Mouse (Mus musculus) R1 (cell line): Measurements from ENCODE around the gene Map1b.

Experiments
- DNase-seq: peaks from one replicate; pipeline ENCODE4 v3.0.0-alpha.2; 2018; ENCODE audit warnings: low read depth, low spot score

Map1b gene

DNA sequence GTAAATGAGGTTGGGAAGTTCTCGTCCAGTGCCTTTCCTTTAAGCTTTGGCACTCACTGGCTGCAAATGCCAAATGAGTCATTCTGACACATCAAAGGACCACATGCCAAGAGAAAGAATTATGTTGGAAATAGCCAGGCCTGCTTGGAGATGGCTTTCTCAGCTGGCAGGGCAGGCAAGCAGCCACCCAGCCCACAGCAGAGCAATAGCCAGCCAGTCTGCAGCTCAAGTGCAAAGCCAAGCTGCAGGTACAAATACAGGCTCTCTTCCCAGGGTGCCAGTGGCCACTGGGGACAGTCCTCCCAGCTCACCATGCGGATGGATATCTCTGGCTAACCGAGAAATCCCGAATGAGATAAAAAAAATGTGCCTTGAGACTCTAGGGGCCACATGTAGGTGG is 12.1 kb upstream of the Map1b start:
- DNase-seq: no peak

GRCm38 (mm10) chr13:99527936-99528335 is 11.6 kb upstream of the Map1b start:
- DNase-seq: no peak

DNA sequence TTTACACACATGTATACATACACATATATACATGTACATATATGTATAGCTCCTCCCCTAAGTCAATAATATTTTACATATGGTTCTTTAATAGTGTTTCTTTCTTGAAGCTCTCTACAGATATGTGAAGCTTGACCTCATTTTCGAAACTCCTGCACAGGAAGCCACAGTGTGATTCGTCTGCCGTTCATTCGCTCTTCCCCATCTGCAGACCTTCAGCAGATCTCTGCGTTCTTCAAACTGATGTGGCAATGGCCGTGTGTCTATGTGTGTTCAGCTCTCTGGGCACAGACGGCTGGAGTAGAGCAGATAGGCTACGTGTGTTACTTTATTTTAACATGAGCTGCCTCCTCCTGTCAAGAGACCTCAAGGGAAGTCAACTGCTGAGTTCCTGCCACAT is 9.2 kb upstream of the Map1b start:
- no peak for DNase-seq

- DNase-seq: no peak
Observed at GRCm38 (mm10) chr13:99517836-99518235, 1.5 kb upstream of the Map1b start.

DNA sequence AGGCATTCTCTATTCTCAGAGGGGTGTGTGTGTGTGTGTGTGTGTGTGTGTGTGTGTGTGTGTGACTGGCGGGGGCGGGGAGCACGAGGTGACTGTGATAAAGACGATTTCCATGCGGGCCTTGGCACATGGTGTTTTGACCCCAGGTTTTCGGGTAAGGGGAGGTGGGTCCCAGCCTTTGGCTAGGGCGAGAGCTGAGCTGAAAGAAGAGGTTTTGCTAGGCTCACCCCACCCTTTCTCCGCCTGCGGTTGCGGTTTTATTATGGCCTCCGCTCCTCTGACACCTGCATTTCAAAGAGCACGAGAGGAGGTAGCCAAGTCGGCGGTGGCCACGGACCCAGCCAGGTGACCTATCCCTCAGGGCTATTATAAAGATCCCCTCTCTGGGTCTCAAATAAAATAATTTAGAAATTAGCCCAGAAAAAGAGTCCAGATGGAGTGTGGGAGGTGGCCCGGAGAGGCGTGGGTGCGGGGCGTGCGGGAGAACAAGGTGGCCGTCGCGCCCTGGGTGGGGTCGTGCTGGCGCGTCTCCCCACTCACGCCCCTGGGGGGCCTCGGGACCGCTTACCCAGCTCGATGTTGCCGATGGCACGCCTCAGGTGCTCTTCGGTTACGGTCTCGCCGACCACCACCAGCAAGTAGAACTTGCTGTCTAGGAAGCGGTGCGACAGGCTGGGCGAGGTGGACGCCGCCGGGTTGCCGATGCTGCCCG is 448 bp downstream of the Map1b start:
- DNase-seq: peak; percentile 36

DNA sequence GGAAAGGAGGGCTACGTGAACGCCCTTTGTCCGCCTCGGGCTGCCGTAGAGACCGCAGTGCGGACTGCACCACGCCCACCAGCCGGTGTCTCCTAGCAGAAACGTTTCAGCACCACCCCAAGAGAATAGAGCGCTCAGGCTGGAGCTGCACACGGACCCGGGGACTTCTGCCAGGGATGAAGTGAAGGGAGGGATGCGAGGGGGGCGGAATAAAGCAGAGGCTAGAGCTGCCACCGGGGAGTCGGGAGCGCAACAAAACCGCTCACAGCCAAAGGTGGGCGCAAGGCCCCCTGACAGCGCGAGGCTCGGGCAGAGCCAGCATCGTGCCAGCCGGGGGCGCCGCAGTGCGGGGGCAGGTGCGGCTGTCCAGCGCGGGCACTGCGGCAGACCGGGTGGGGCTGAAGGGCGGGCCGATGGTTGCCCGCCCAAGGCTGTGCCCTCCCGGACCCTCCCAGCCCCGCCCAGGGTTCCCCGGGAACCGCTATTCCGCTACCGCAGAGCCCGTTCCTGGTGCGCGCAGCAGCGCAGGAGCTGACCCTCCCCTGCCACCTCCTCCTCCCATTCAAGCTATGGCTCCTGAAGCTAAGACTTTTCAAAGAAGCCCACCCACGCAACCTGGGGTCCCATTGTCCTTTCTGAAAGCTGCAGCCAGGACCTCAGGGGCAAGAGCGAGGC is 1.3 kb downstream of the Map1b start:
- peak; percentile 92 for DNase-seq

DNA sequence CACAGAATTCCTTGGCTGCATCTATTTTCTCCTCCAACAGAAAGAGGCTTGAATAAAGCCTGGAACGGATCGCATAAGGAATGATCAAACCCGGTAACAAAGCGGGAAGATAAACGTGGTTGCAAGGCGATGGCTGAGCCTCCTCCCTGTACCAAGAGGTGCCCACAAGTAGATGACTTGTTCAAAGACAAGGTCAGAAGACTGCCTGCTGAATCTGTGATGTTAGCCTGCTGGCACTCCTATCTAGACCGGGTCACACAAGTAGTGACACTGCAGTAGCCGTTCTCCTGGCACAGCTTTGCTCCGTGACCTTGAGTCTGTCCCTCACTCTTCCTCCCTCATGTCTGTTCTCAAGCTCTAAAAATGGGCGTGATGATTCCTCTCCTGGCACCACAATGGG is 2.4 kb downstream of the Map1b start:
- peak; percentile 68 for DNase-seq

- peak; percentile 66 for DNase-seq
Observed at GRCm38 (mm10) chr13:99513138-99513537, 3.2 kb downstream of the Map1b start.

GRCm38 (mm10) chr13:99509896-99510295 is 6.4 kb downstream of the Map1b start:
- no peak for DNase-seq

DNA sequence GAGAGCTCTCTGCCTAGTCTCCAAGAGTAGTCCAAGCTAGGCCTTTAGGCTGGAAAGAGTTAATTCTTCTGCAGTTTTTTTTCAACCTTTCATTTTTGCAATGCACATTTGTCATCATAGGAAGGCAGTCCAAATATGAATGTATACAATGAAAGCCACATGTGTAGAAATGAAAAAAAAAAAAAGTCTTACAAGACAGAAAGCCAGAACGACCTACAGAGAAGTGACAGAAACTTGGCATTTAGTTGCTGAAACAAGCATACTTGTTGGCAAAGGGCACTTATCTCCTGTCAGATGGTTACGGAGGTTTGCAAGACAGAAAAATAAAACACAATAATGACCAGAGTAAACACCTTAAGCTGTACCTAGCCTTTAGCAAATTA is 9.8 kb downstream of the Map1b start:
- DNase-seq: no peak

DNA sequence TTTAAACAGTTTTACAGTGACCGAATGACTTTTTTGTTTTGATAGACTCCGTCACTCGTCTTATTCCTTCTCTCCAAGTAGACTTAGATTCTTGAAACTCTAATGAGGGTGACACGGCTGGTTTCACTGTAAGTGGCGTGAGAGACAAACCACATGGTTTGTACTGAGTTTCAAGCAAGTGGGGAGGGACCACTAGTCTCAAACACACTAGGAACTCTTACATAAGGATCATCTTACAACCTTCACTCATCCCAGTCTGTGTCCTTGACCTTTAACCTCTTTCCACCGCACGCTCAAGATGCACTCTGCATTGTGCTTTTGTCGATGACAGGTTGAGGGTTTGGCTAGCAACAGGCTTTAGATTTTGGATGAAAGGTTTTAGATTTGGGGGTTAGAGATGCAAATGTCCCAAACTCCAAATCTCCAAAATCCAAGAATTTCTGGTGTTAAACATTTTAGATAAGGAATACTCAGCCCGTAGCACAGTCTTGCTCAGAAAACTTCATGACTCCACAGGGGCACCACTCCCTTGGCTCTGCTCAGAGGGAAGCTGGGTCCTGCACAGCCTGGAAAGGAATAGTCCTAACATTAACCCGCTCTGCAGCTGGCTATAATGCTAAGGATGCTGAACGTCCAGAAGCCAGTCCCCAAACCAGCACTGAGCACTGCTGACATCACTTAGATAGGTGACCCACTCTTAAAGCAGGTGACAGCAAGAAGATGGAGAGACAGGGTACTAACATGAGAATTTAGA is 10.3 kb downstream of the Map1b start:
- DNase-seq: peak; percentile 90

DNA sequence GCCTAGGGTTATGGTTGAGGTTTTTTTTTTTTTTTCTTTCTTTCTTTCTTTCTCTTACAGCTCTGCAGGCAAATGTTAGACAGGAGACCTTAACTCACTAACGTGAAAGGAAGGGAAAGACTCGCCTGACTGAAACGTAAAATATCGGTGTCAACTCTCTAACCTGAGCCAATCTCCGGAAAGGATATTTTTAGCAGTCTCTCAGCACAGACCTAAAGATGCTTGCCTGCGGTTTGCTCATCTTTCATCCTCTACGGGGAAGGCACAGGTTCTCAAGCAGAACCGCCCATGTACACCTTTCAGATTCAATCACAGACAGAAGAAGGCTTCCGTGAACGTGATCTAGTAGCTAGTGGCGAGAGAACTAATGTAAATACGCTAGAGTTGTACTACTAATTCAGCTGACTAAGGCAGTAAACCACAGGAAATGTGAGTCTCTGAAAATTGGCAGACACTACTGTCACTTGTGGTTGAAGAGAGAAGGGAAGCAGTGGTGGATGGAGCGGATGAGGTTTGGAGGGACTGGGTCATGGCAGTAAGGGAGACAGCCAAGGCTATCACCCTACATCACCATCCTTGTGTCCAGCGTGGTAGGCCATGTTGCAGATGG is 12.9 kb downstream of the Map1b start:
- no peak for DNase-seq

DNA sequence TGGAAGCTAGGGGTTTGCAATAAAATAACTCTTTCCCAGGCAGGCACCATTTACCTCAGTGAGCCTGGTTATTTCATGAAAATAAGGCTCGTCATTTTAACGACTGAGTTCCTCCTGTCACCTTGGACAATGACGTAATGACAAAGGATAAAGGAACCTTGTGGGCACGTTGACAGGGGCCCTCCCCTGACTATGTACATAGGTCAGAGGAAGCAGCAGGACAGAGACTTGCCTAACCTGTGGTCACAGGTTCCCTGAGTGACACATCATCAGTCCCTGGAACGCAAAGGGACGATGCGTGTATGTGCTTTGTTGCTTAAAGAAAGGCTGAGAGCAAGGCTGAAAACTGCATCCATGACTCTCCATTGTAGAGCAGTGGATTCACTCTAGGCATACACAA is 13.4 kb downstream of the Map1b start:
- DNase-seq: no peak

DNA sequence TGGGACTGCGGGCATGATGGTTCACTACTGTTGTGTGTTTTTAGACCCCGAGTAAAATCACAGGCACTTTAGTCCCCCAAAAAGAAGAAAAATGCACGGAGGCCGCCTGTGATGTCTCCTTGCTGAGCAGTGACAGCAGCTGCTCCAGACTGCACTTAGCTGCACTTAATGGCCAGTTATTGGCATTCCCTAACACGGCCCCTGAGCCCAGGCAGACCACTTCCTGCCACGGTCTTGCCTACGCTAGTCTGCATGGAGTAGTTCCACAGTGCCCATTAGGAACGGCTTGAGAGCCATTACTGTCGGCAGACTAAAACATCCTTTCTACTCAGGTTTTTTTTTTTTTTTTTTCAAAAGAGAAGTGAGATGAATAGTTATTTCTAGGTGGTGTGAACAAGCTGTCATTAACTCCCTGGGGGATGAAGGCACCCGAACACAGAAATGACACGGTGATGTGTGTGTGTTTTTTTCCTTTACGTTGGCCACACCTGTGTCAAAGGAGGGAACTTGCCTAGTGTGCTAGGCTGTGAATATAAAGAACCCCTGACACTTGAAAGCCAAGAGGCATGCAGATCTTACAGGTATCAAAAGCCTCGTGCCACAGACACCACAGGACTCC is 14.1 kb downstream of the Map1b start:
- no peak for DNase-seq

- peak; percentile 22 for DNase-seq
Observed at GRCm38 (mm10) chr13:99501393-99501792, 14.9 kb downstream of the Map1b start.

- peak; percentile 39 for DNase-seq
Observed at GRCm38 (mm10) chr13:99500609-99501008, 15.7 kb downstream of the Map1b start.

DNA sequence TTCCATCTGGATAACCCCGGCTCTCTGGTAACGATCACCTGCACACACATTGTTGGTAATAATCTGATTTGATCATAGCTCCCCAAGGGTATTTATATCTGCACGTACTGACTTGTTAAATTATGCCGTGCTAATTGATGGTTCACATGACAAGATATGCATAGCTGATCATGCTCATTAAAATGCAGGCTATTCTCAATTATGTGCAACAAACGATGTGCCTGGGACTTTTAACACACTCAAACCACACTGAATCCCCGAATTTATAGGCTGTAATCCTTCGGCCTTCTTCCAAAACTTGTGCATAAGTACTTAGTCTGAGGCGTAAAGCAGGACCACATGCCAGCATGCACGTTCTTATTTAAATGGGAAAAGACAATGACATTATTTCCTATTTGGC is 16.6 kb downstream of the Map1b start:
- DNase-seq: peak; percentile 84

DNA sequence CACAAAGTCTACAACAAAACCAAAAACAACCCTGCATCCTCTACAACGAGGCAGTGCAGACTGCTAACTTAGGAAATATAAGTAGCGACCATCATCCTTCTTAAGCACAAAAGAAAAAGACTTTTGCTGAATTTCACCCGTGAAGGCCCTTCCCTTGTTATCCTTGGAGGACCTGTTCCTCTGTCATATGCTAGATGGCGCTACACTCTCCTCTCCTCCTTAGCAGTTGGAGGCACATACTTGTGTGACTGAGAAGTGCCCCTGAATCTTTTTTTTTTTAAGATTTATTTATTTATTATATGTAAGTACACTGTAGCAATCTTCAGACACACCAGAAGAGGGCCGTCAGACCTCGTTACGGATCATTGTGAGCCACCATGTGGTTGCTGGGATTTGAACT is 20.2 kb downstream of the Map1b start:
- DNase-seq: peak; percentile 61

GRCm38 (mm10) chr13:99494416-99494815 is 21.9 kb downstream of the Map1b start:
- no peak for DNase-seq

GRCm38 (mm10) chr13:99493304-99493904 is 22.9 kb downstream of the Map1b start:
- DNase-seq: no peak

DNA sequence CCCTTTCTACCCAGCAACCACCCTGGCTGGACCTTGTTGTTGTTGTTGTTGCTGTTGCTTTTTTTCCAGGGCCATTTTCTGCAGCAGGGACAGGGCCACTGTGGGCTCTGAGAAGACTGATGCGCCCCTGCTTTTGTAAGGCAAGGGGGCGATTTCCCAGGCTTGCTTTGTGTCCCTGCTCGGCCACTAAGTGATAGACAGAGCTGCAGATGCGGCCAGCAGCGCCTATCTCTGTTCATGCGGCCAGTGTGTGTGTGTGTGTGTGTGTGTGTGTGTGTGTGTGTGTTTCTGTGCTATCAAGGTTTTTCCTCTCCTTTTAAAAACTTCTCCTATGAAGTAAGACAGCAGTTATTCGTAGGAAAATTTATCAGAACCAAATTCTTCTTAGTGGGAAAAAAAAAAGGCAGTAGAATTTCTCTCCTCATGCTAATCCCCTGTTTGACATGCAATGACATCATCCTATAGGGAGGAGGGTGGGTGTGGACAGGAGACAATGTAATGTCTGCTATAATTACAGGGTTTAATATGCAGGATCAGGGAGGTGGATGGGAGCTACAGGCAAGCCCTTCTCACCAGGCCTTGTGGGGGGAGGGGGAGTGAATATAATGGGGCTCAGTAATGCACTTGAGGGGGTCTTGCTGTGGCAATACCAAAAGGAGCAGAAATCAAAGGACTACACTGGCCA is 23.6 kb downstream of the Map1b start:
- no peak for DNase-seq
